Mouse (Mus musculus): ENCODE data around the gene Cyb5rl.
"Not testable (repeated sequence)": the region's sequence is repeated elsewhere in the genome, so short reads cannot be mapped to it uniquely, and the experiment has no call there.

Gene Cyb5rl

GRCm38 (mm10) chr4:107064394-107065098, 2.2 kb upstream of the Cyb5rl start:
- no peak for DNase-seq

- DNase-seq = no peak
Measured at GRCm38 (mm10) chr4:107067151-107067840, 508 bp downstream of the Cyb5rl start.

GRCm38 (mm10) chr4:107072343-107072742, 5.6 kb downstream of the Cyb5rl start:
- no peak for DNase-seq

GRCm38 (mm10) chr4:107075456-107075855, 8.7 kb downstream of the Cyb5rl start:
- DNase-seq = no peak

- DNase-seq = no peak
Measured at GRCm38 (mm10) chr4:107078894-107079293, 12.1 kb downstream of the Cyb5rl start.

GRCm38 (mm10) chr4:107079716-107080115, 12.9 kb downstream of the Cyb5rl start:
- DNase-seq = no peak

GRCm38 (mm10) chr4:107082185-107082584, 15.4 kb downstream of the Cyb5rl start:
- no peak for DNase-seq

- DNase-seq = no peak
Measured at GRCm38 (mm10) chr4:107083126-107083525, 16.3 kb downstream of the Cyb5rl start.

- peak; percentile 17 for DNase-seq
Measured at GRCm38 (mm10) chr4:107084343-107084742, 17.6 kb downstream of the Cyb5rl start.

GRCm38 (mm10) chr4:107084858-107085257, 18.1 kb downstream of the Cyb5rl start:
- DNase-seq = peak; percentile 74

GRCm38 (mm10) chr4:107091696-107092095, 24.9 kb downstream of the Cyb5rl start:
- DNase-seq = no peak

- DNase-seq = no peak
Measured at GRCm38 (mm10) chr4:107094484-107095187, 27.8 kb downstream of the Cyb5rl start.

GRCm38 (mm10) chr4:107096043-107096442, 29.3 kb downstream of the Cyb5rl start:
- no peak for DNase-seq

- no peak for DNase-seq
Measured at GRCm38 (mm10) chr4:107096841-107097373, 30.1 kb downstream of the Cyb5rl start, which contains the start of gene Cdcp2. Gene Cdcp2 (plus strand): TSS chr4:107096891.

- DNase-seq = no peak
Measured at GRCm38 (mm10) chr4:107097871-107098270, 31.1 kb downstream of the Cyb5rl start.

GRCm38 (mm10) chr4:107098375-107098774, 31.6 kb downstream of the Cyb5rl start:
- DNase-seq = no peak

- DNase-seq = no peak
Measured at GRCm38 (mm10) chr4:107098791-107099525, 32.2 kb downstream of the Cyb5rl start.

- no peak for DNase-seq
Measured at GRCm38 (mm10) chr4:107102220-107102619, 35.4 kb downstream of the Cyb5rl start.

GRCm38 (mm10) chr4:107106777-107107176, 40.0 kb downstream of the Cyb5rl start:
- DNase-seq = no peak

- no peak for DNase-seq
Measured at GRCm38 (mm10) chr4:107108291-107108731, 41.5 kb downstream of the Cyb5rl start.

- DNase-seq = not testable (repeated sequence)
Measured at GRCm38 (mm10) chr4:107109181-107109580, 42.4 kb downstream of the Cyb5rl start.

- DNase-seq = no peak
Measured at GRCm38 (mm10) chr4:107114278-107114677, 47.5 kb downstream of the Cyb5rl start.

Measured in right cerebral cortex, postnatal 25 days (tissue).